Comparison of ENCODE assay signal across 8 mouse cellular contexts in genomic region chr2:70824838-70825370, GRCm38 (mm10). TPM values are rescaled to one million over a fixed set of nuclear protein-coding genes. Genes with fewer than 3 reads are reported as not detected.
A peak's percentile ranks its signal among the peaks of the same experiment; 100 is the strongest.
DNase-seq lines count a peak whose midpoint lies in the region; ATAC-seq and TF ChIP-seq lines count a peak whose summit lies in the region.

No protein-coding gene starts in this region.

- ATAC-seq in embryonic facial prominence, embryonic 11.5 days (replicated peaks; ENCODE audit: insufficient number of reproducible peaks, low FRiP score, low TSS enrichment, low read depth): peak; percentile 86
- ATAC-seq in liver, embryonic 15.5 days (ENCODE audit: insufficient read depth): peak; percentile 38
- ATAC-seq in neural tube, embryonic 11.5 days (ENCODE audit: insufficient read depth, low FRiP score, low TSS enrichment): peak; percentile 82
- ATAC-seq in stomach, postnatal 0 days (ENCODE audit: low FRiP score, low TSS enrichment): peak; percentile 72

- no peaks in the 10 kb centered on the region for H3K27me3 ChIP-seq in embryonic facial prominence, embryonic 11.5 days (ENCODE audit: control insufficient read depth, insufficient read depth, low read length)
- no peaks in the 10 kb centered on the region for H3K27me3 ChIP-seq in liver, embryonic 15.5 days
- no peaks in the 10 kb centered on the region for H3K27me3 ChIP-seq in neural tube, embryonic 11.5 days (ENCODE audit: control insufficient read depth, insufficient read depth, low read length)
- H3K27me3 ChIP-seq in stomach, postnatal 0 days (ENCODE audit: control insufficient read depth, insufficient read depth, low read length): no peaks in the 10 kb centered on the region

- TF ChIP-seq EP300 in stomach, postnatal 0 days (optimal IDR thresholded peaks at IDR 0.05): no peak

- peak overlapping the region; percentile 60 for H3K4me2 ChIP-seq in embryonic facial prominence, embryonic 11.5 days (ENCODE audit: low read depth, low read length)
- peak overlapping the region; percentile 65 for H3K4me2 ChIP-seq in liver, embryonic 15.5 days
- peak overlapping the region; percentile 66 for H3K4me2 ChIP-seq in neural tube, embryonic 11.5 days (ENCODE audit: low read depth)
- H3K4me2 ChIP-seq in stomach, postnatal 0 days (replicated peaks; ENCODE audit: low read depth): peak overlapping the region; percentile 63

- H3K36me3 ChIP-seq in embryonic facial prominence, embryonic 11.5 days (replicated peaks; ENCODE audit: control insufficient read depth, insufficient read depth, low read depth, low read length): no peaks in the 10 kb centered on the region
- H3K36me3 ChIP-seq in liver, embryonic 15.5 days (replicated peaks): no peaks in the 10 kb centered on the region
- no peaks in the 10 kb centered on the region for H3K36me3 ChIP-seq in neural tube, embryonic 11.5 days (ENCODE audit: control insufficient read depth, insufficient read depth, low read length)
- H3K36me3 ChIP-seq in stomach, postnatal 0 days (ENCODE audit: control insufficient read depth, insufficient read depth, low read length): no peaks in the 10 kb centered on the region

- peak overlapping the region; percentile 99 for H3K9ac ChIP-seq in embryonic facial prominence, embryonic 11.5 days (replicated peaks; ENCODE audit: low read length)
- H3K9ac ChIP-seq in liver, embryonic 15.5 days: peak overlapping the region; percentile 99
- H3K9ac ChIP-seq in neural tube, embryonic 11.5 days (ENCODE audit: low read length): peak overlapping the region; percentile 97
- H3K9ac ChIP-seq in stomach, postnatal 0 days (ENCODE audit: low read length): peak overlapping the region; percentile 97

- no peaks in the 10 kb centered on the region for H3K4me1 ChIP-seq in embryonic facial prominence, embryonic 11.5 days (ENCODE audit: control insufficient read depth, insufficient read depth, low read length)
- peaks cover 66% of the 10 kb centered on the region for H3K4me1 ChIP-seq in liver, embryonic 15.5 days (replicated peaks)
- no peaks in the 10 kb centered on the region; the same call in 1 of the 2 replicates for H3K4me1 ChIP-seq in neural tube, embryonic 11.5 days (ENCODE audit: control insufficient read depth, insufficient read depth, low read length)
- no peaks in the 10 kb centered on the region; the same call in 1 of the 2 replicates for H3K4me1 ChIP-seq in stomach, postnatal 0 days (replicated peaks; ENCODE audit: control insufficient read depth, insufficient read depth)

- no peak for TF ChIP-seq CTCF in stomach, postnatal 0 days (IDR thresholded peaks at IDR 0.05; ENCODE audit: low read depth)

- peak overlapping the region; percentile 90 for H3K4me3 ChIP-seq in embryonic facial prominence, embryonic 11.5 days (ENCODE audit: low read depth, low read length)
- H3K4me3 ChIP-seq in liver, embryonic 15.5 days (replicated peaks): peak overlapping the region; percentile 99
- H3K4me3 ChIP-seq in neural tube, embryonic 11.5 days (ENCODE audit: low read depth, low read length): peak overlapping the region; percentile 85
- H3K4me3 ChIP-seq in stomach, postnatal 0 days (ENCODE audit: low read depth, low read length): peak overlapping the region; percentile 95

- peak; percentile 74 for DNase-seq in 3134 (ENCODE audit: extremely low read depth, insufficient read length, low spot score)
- DNase-seq in adipocyte (ENCODE audit: low spot score): peak; percentile 71
- DNase-seq in embryonic facial prominence, embryonic 11.5 days (ENCODE audit: low spot score): peak; percentile 73
- peak; percentile 62 for DNase-seq in heart, adult 8-10 months (ENCODE audit: low spot score)
- peak; percentile 77 for DNase-seq in kidney, postnatal 10 days
- DNase-seq in neural tube, embryonic 11.5 days (ENCODE audit: low spot score): peak; percentile 78
- peak; percentile 82 for DNase-seq in stomach, postnatal 0 days (ENCODE audit: low spot score)

- H3K27ac ChIP-seq in embryonic facial prominence, embryonic 11.5 days (replicated peaks; ENCODE audit: low read depth, low read length): peak overlapping the region; percentile 100
- H3K27ac ChIP-seq in liver, embryonic 15.5 days (replicated peaks): peak overlapping the region; percentile 100
- peak overlapping the region; percentile 100 for H3K27ac ChIP-seq in neural tube, embryonic 11.5 days (ENCODE audit: low read depth, low read length)
- H3K27ac ChIP-seq in stomach, postnatal 0 days (replicated peaks): peak overlapping the region; percentile 100

- H3K9me3 ChIP-seq in embryonic facial prominence, embryonic 11.5 days (replicated peaks; ENCODE audit: control insufficient read depth, low read length): no peaks in the 10 kb centered on the region
- no peaks in the 10 kb centered on the region for H3K9me3 ChIP-seq in liver, embryonic 15.5 days (replicated peaks)
- H3K9me3 ChIP-seq in neural tube, embryonic 11.5 days (ENCODE audit: control insufficient read depth, low read length): no peaks in the 10 kb centered on the region
- no peaks in the 10 kb centered on the region for H3K9me3 ChIP-seq in stomach, postnatal 0 days (ENCODE audit: control insufficient read depth, low read length)

- WGBS in embryonic facial prominence, embryonic 11.5 days: under 1% methylated on average over 39 of the region's 59 CpGs
- WGBS in liver, embryonic 15.5 days (ENCODE audit: insufficient replicate concordance): under 1% methylated on average over 59 of the region's 59 CpGs
- under 1% methylated on average over 46 of the region's 59 CpGs for WGBS in neural tube, embryonic 11.5 days
- WGBS in stomach, postnatal 0 days: under 1% methylated on average over 55 of the region's 59 CpGs

RNA-seq across cellular contexts. Expression of gene Tlk1, which starts 0.6 kb away (rescaled TPM):
- 46.4 and 46.8 TPM in 2 replicates for polyA plus RNA-seq in embryonic facial prominence, embryonic 11.5 days (2014; fragmentation: Nextera tagmentation; extraction: Ambion mirVana)
- 10 to 100 TPM; 27.5 to 38.2 (median 32.4) TPM for total RNA-seq in heart, adult 8-10 months (2022)
- polyA plus RNA-seq in liver, embryonic 15.5 days (2015; fragmentation: Nextera tagmentation; extraction: Ambion mirVana): 29.0 and 30.1 TPM in 2 replicates
- 39.0 and 42.0 TPM in 2 replicates for polyA plus RNA-seq in neural tube, embryonic 11.5 days (2014; fragmentation: Nextera tagmentation; extraction: Ambion mirVana)
- 26.0 and 26.7 TPM in 2 replicates for polyA plus RNA-seq in stomach, postnatal 0 days (2015; fragmentation: Nextera tagmentation; extraction: Ambion mirVana)

Comparison
In these comparisons a context has a peak if more than half of its experiments do, and no peak if none do; other contexts are left out.
1. Peak in every context shown above with its lines: DNase-seq, ATAC-seq, H3K4me3 ChIP-seq and H3K27ac ChIP-seq.